Mouse (Mus musculus): Measurements from ENCODE around the gene Ambra1. TPM values are rescaled to one million over a fixed set of nuclear protein-coding genes. Genes with fewer than 3 reads are reported as not detected.

The Ambra1 gene
- polyA plus RNA-seq, 1 experiment from 2014 or later: 7.3 TPM

DNA sequence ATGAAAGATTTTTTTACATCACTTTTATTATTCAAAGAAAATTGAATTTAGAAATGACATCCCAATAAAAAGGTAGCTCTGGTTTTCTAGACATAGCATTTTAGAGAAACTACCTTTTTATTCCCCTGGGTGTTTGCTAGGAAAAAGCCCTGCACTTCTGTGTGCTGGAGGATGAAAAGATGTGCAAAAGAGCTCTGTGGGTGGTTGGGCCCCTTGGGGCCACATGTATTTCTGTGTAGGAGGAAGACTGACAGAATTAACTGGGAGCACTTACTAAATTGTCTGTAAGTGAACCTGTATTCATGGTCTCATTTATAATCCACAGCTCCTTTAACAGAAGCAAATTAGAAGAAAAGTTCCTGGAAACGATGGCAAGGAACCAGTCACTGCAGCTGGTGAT lies 114.2 kb downstream of the Ambra1 start:
- no peaks in the 10 kb centered on the region for H3K27me3 ChIP-seq (replicated peaks; ENCODE audit: insufficient read depth, low read length)
- no peak overlapping the region for H3K4me3 ChIP-seq (ENCODE audit: low read depth, low read length)
- no peaks in the 10 kb centered on the region for H3K9me3 ChIP-seq (ENCODE audit: low read length)
- H3K9ac ChIP-seq (replicated peaks; ENCODE audit: low read depth): no peak overlapping the region
- no peaks in the 10 kb centered on the region for H3K36me3 ChIP-seq (ENCODE audit: insufficient read depth, low read length)
- no peak for ATAC-seq
- H3K27ac ChIP-seq (ENCODE audit: low read length): no peak overlapping the region
- WGBS: 93% methylated on average over 1 of the region's 1 CpGs
- H3K4me1 ChIP-seq (ENCODE audit: insufficient read depth, low read depth, low read length): no peaks in the 10 kb centered on the region
- no peak overlapping the region for H3K4me2 ChIP-seq (replicated peaks; ENCODE audit: low read depth, low read length)
- DNase-seq (ENCODE audit: low spot score): no peak
- no peak for TF ChIP-seq CTCF (IDR thresholded peaks at IDR 0.05)

DNA sequence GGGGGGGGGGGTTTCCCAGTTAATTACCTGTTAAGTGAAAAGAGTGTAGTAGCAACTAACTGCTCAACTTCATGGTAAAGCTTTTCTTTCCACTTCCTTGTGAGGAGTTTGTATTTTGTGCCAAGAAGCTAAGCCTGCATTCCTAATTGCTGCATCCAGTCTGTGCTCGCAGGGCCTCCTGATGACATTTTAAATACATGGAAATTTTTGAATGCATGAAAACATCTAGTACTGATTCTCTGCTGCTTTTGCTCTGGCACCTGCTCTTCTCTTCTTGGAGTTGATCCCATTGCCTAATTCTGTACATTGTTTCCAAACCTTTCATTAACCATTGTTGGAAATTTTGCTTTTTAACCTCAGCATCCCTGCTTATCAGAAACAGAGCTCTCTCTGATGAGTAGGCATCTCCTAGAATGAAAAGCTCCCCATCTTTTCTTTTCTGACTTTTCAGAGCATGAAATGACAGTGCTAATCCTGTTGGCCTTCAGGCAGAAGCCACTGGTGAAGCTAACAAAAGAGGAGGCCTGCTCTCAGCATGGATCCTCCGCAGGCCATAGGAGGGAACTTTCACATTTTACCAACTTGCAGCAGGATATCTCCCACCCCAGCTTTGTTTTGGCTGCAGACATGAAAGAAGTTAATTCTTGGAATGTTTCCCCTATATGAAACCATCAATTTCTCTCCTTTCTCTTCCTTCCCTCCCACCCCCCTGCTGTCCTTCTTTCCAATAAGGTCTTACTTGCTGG lies 122.7 kb downstream of the Ambra1 start:
- no peak for TF ChIP-seq EP300 (IDR thresholded peaks at IDR 0.05)
- no peak for TF ChIP-seq CTCF (IDR thresholded peaks at IDR 0.05)
- Histone ChIP-seq H3K27ac (ENCODE audit: low read length) (no peak overlapping the region), H3K4me1 (ENCODE audit: insufficient read depth, low read depth, low read length) (no peaks in the 10 kb centered on the region), H3K36me3 (ENCODE audit: insufficient read depth, low read length) (no peaks in the 10 kb centered on the region), H3K9ac (replicated peaks; ENCODE audit: low read depth) (no peak overlapping the region), H3K27me3 (replicated peaks; ENCODE audit: insufficient read depth, low read length) (no peaks in the 10 kb centered on the region), H3K4me2 (replicated peaks; ENCODE audit: low read depth, low read length) (no peak overlapping the region), H3K9me3 (ENCODE audit: low read length) (no peaks in the 10 kb centered on the region), H3K4me3 (ENCODE audit: low read depth, low read length) (no peak overlapping the region)
- 67% methylated on average over 2 of the region's 2 CpGs for WGBS
- ATAC-seq (no peak), DNase-seq (ENCODE audit: low spot score) (no peak)

DNA sequence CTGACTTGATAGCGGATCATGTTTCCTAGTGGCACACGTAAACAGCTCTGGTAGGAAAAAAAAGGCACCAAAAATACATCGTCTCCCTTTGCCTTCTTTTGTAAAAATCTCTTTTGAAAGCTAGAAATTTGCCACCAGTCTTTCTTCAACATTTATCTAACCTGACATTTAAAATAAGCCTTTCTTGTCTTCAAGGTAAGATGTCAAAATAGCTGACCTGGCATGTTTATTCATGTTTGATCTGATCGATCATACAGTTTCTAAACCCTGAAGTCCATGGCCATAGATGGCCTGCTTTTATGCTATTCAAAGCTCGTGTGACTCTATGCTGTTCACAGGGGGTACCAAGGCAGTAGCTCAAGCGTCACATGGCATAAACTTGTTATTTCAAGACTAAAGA lies 124.6 kb downstream of the Ambra1 start:
- Histone ChIP-seq H3K9me3 (ENCODE audit: low read length) (no peaks in the 10 kb centered on the region), H3K36me3 (ENCODE audit: insufficient read depth, low read length) (no peaks in the 10 kb centered on the region), H3K4me3 (ENCODE audit: low read depth, low read length) (no peak overlapping the region), H3K4me2 (replicated peaks; ENCODE audit: low read depth, low read length) (no peak overlapping the region), H3K27me3 (replicated peaks; ENCODE audit: insufficient read depth, low read length) (no peaks in the 10 kb centered on the region), H3K9ac (replicated peaks; ENCODE audit: low read depth) (no peak overlapping the region), H3K27ac (ENCODE audit: low read length) (no peak overlapping the region), H3K4me1 (ENCODE audit: insufficient read depth, low read depth, low read length) (no peaks in the 10 kb centered on the region)
- WGBS: 92% methylated on average over 6 of the region's 6 CpGs
- ATAC-seq (no peak), DNase-seq (ENCODE audit: low spot score) (no peak)
- TF ChIP-seq EP300 (IDR thresholded peaks at IDR 0.05): no peak
- no peak for TF ChIP-seq CTCF (IDR thresholded peaks at IDR 0.05)

DNA sequence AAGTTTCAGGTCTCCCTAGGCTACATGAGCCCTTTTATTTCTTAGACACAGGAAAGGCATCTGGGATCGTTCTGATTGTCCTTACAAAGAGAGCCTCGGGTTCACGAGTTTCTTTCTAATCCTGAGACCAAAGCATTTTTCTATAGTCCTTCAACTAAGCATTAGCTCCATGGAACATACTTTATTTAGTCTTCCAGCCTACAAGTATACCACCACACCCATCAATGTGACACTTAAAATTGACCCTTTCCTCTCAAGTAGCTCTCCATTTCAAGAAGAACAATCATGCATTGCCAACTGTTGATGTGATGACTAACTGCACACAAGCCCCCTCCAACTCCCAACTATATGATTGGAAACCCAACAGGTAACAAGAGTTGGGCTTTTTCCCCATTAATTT lies 127.0 kb downstream of the Ambra1 start:
- Histone ChIP-seq H3K36me3 (ENCODE audit: insufficient read depth, low read length) (no peaks in the 10 kb centered on the region), H3K27ac (ENCODE audit: low read length) (no peak overlapping the region), H3K4me1 (ENCODE audit: insufficient read depth, low read depth, low read length) (no peaks in the 10 kb centered on the region), H3K4me3 (ENCODE audit: low read depth, low read length) (no peak overlapping the region), H3K27me3 (replicated peaks; ENCODE audit: insufficient read depth, low read length) (no peaks in the 10 kb centered on the region), H3K9me3 (ENCODE audit: low read length) (no peaks in the 10 kb centered on the region), H3K4me2 (replicated peaks; ENCODE audit: low read depth, low read length) (no peak overlapping the region), H3K9ac (replicated peaks; ENCODE audit: low read depth) (no peak overlapping the region)
- DNase-seq (ENCODE audit: low spot score) (peak; percentile 50), ATAC-seq (peak; percentile 50)
- TF ChIP-seq EP300 (IDR thresholded peaks at IDR 0.05): 0 out of 2 replicates have a peak, but pooled peaks have one; percentile 21
- TF ChIP-seq CTCF (IDR thresholded peaks at IDR 0.05): no peak
- 58% methylated on average over 3 of the region's 3 CpGs for WGBS

DNA sequence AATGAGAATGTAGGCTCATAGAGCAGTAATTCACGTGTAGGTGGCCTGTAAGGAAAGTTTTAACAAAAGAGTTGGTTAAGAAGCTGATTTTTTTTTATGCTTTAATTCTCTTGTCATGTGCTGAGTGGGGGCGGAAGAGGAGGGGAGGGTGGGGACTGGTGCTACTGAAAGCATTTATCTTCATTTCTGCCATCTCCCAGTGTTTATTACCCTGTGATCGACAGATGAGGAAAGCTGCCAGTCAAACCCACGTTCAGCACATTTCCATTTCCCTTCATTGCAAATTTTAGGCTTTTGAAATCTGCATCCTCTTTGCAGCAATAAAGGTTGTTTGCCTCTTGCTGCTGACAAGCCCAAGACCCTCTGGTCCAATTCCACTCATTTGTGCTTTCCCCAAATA lies 129.5 kb downstream of the Ambra1 start:
- no peak for TF ChIP-seq EP300 (IDR thresholded peaks at IDR 0.05)
- Histone ChIP-seq H3K27ac (ENCODE audit: low read length) (no peak overlapping the region), H3K9ac (replicated peaks; ENCODE audit: low read depth) (no peak overlapping the region), H3K4me1 (ENCODE audit: insufficient read depth, low read depth, low read length) (no peaks in the 10 kb centered on the region), H3K4me3 (ENCODE audit: low read depth, low read length) (no peak overlapping the region), H3K9me3 (ENCODE audit: low read length) (no peaks in the 10 kb centered on the region), H3K4me2 (replicated peaks; ENCODE audit: low read depth, low read length) (no peak overlapping the region), H3K27me3 (replicated peaks; ENCODE audit: insufficient read depth, low read length) (no peaks in the 10 kb centered on the region), H3K36me3 (ENCODE audit: insufficient read depth, low read length) (no peaks in the 10 kb centered on the region)
- 74% methylated on average over 4 of the region's 4 CpGs for WGBS
- ATAC-seq (no peak), DNase-seq (ENCODE audit: low spot score) (no peak)

DNA sequence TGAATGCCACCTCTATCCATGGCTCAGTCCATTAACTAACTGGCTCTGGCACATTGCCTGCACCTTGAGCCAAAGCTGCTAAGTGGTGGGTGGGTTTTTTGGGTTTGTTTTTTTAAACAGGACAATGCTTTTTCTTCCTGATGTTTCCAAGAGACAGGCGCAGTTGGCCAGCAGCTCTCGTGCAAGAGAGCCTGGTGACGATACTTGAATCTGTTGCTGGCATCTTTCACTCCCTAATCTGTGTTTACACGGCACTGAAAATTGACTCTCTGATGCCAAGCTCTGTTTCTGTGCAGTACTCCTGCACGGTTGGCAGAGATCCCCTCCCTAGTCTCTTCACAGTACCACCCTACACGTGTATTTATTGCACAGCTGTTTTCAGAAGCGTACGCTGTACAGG lies 140.8 kb downstream of the Ambra1 start:
- no peak overlapping the region for H3K9ac ChIP-seq (replicated peaks; ENCODE audit: low read depth)
- ATAC-seq: peak; percentile 40
- no peaks in the 10 kb centered on the region for H3K27me3 ChIP-seq (replicated peaks; ENCODE audit: insufficient read depth, low read length)
- no peak overlapping the region for H3K4me3 ChIP-seq (ENCODE audit: low read depth, low read length)
- no peaks in the 10 kb centered on the region for H3K4me1 ChIP-seq (ENCODE audit: insufficient read depth, low read depth, low read length)
- H3K9me3 ChIP-seq (ENCODE audit: low read length): no peaks in the 10 kb centered on the region
- peak; percentile 65 for DNase-seq (ENCODE audit: low spot score)
- TF ChIP-seq CTCF (IDR thresholded peaks at IDR 0.05) (no peak), EP300 (IDR thresholded peaks at IDR 0.05) (0 out of 2 replicates have a peak, but pooled peaks have one; percentile 21)
- H3K4me2 ChIP-seq (replicated peaks; ENCODE audit: low read depth, low read length): no peak overlapping the region
- H3K27ac ChIP-seq (ENCODE audit: low read length): no peak overlapping the region
- H3K36me3 ChIP-seq (ENCODE audit: insufficient read depth, low read length): no peaks in the 10 kb centered on the region
- WGBS: 26% methylated on average over 8 of the region's 8 CpGs

Measured in lung, postnatal 0 days (tissue).